ENCODE assay signal across 16 mouse cellular contexts in the genomic region with DNA sequence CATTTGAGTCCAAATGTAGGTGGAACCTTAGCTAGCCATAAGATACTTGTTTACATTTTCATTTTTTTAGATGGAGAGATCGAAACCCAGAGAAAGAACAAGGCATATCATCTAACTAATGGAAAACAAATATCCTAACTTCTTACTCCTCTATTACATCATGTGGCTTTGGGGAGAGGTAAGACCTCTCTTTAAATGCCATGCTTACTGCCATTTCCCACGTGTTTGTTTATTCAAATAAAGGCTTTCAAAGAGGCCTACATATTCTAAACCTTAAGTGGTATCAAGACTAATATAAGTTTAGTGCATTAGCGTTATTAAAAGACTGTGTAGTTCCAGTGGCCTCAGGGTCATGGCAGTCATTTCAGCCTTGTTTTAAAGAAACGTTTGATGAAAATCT.
"Had no signal": no experiment of that assay in that cellular context is flagged by ENCODE, and none has a peak within 500 bp of the region (broad histone marks: within the 10 kb centered on the region; RNA-seq: fewer than 3 reads in every experiment).

No protein-coding gene starts in this region.

- H3K4me3 ChIP-seq: neural tube, embryonic 13.5 days; neural tube, embryonic 15.5 days; stomach, embryonic 15.5 days had no signal

- H3K9me3 ChIP-seq: neural tube, embryonic 13.5 days; neural tube, embryonic 15.5 days; stomach, embryonic 15.5 days had no signal

- DNase-seq: retina, postnatal 1 day; right cerebral cortex, adult 18-20 months; right cerebral cortex, postnatal 14 days; right cerebral cortex, postnatal 25 days; right cerebral cortex, postnatal 4 days; spleen, adult 18-20 months; thymus, adult 18-20 months; thymus, adult 2 months; thymus, postnatal 14 days; thymus, postnatal 25 days; thymus, postnatal 36 days; thymus, postnatal 4 days had no signal

- H3K36me3 ChIP-seq: neural tube, embryonic 13.5 days; neural tube, embryonic 15.5 days; stomach, embryonic 15.5 days had no signal

- H3K4me2 ChIP-seq: neural tube, embryonic 13.5 days; neural tube, embryonic 15.5 days; stomach, embryonic 15.5 days had no signal

- H3K9ac ChIP-seq: neural tube, embryonic 13.5 days; neural tube, embryonic 15.5 days; stomach, embryonic 15.5 days had no signal

- H3K4me1 ChIP-seq: stomach, embryonic 15.5 days had no signal

- H3K27me3 ChIP-seq: neural tube, embryonic 13.5 days; neural tube, embryonic 15.5 days; stomach, embryonic 15.5 days had no signal

- H3K27ac ChIP-seq: neural tube, embryonic 13.5 days; neural tube, embryonic 15.5 days; stomach, embryonic 15.5 days; stomach, postnatal 0 days had no signal
